Mouse (Mus musculus): ENCODE results near the gene Smtnl2.

DNA sequence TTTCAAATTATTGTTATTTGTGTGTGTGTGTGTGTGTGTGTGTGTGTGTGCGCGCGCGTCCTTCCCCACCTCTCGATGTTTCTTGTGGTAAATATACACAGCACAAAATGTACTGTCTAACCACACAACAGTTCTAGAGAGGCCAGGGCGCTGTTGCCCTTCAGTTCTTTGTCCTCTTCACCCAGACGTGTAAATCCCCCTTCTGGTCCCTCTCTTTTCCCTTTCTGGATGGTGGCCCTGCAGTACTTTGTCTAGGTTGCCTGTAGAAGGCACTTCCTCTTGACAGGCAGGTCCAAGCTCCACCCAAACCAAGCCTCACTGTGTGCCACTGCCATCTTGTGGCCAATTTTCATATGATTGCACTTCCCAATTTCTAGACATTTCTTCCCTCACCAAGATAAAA lies 17.8 kb upstream of the Smtnl2 start:
- TF ChIP-seq POLR2A (IDR thresholded peaks at IDR 0.05; ENCODE audit: insufficient read depth, low read depth, low read length) (no peak), CTCF (IDR thresholded peaks at IDR 0.05) (peak; percentile 94), EP300 (IDR thresholded peaks at IDR 0.05; ENCODE audit: insufficient read depth, low read depth, low read length) (peak; percentile 92)

Measured in heart, adult 2 months (tissue).